Mouse (Mus musculus): Measurements from ENCODE around the gene Fam131c. TPM values are rescaled to one million over a fixed set of nuclear protein-coding genes. Genes with fewer than 3 reads are reported as not detected.

The Fam131c gene
- polyA plus RNA-seq, 1 experiment, result not detected

DNA sequence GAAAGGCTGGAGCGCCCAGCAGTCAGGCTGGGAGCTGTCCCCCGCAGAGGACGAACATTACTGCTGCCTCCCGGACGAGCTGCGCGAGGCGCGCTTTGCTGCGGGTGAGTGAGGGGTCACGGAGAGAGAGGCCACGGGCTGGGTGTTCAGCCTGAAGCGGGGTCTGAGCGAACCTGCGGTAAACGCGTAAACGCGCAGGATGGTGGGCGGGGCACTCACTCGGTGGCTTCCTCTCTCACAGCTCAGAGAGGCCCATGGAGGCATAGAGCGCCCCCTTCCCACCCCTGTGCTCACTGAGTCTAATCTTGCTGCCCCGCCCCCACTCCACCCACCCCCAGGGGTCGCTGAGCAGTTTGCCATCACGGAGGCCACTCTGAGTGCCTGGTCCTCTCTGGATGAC lies 14.4 kb downstream of the Fam131c start:
- Histone ChIP-seq H3K27me3 (replicated peaks) (peaks cover 58% of the 10 kb centered on the region), H3K4me3 (replicated peaks) (no peak overlapping the region), H3K9me3 (no peaks in the 10 kb centered on the region), H3K4me1 (peaks cover 7% of the 10 kb centered on the region; the same call in 1 of the 2 replicates), H3K36me3 (replicated peaks; ENCODE audit: low read length) (no peaks in the 10 kb centered on the region)
- TF ChIP-seq FLI1 (IDR thresholded peaks at IDR 0.05; ENCODE audit: low read length) (no peak), GATA1 (IDR thresholded peaks at IDR 0.05; ENCODE audit: borderline replicate concordance, low read length) (no peak)

GRCm38 (mm10) chr4:141385275-141385674 lies 17.3 kb downstream of the Fam131c start:
- Histone ChIP-seq H3K9me3 (no peaks in the 10 kb centered on the region), H3K36me3 (replicated peaks; ENCODE audit: low read length) (no peaks in the 10 kb centered on the region), H3K4me3 (replicated peaks) (no peak overlapping the region), H3K27me3 (replicated peaks) (peaks cover 61% of the 10 kb centered on the region), H3K4me1 (peaks cover 9% of the 10 kb centered on the region)
- no peak for TF ChIP-seq FLI1 (IDR thresholded peaks at IDR 0.05; ENCODE audit: low read length)
- no peak for TF ChIP-seq GATA1 (IDR thresholded peaks at IDR 0.05; ENCODE audit: borderline replicate concordance, low read length)

- Histone ChIP-seq H3K27me3 (replicated peaks) (peaks cover 54% of the 10 kb centered on the region), H3K4me1 (peaks cover 6% of the 10 kb centered on the region), H3K9me3 (no peaks in the 10 kb centered on the region), H3K36me3 (replicated peaks; ENCODE audit: low read length) (no peaks in the 10 kb centered on the region), H3K4me3 (replicated peaks) (no peak overlapping the region)
- TF ChIP-seq FLI1 (IDR thresholded peaks at IDR 0.05; ENCODE audit: low read length) (no peak), GATA1 (IDR thresholded peaks at IDR 0.05; ENCODE audit: borderline replicate concordance, low read length) (no peak)
Observed at GRCm38 (mm10) chr4:141386150-141386549, 18.1 kb downstream of the Fam131c start.

GRCm38 (mm10) chr4:141387093-141387784 lies 19.2 kb downstream of the Fam131c start:
- Histone ChIP-seq H3K27me3 (replicated peaks) (peaks cover 53% of the 10 kb centered on the region), H3K9me3 (no peaks in the 10 kb centered on the region), H3K4me3 (replicated peaks) (no peak overlapping the region), H3K36me3 (replicated peaks; ENCODE audit: low read length) (no peaks in the 10 kb centered on the region), H3K4me1 (peaks cover 6% of the 10 kb centered on the region)
- TF ChIP-seq GATA1 (IDR thresholded peaks at IDR 0.05; ENCODE audit: borderline replicate concordance, low read length) (no peak), FLI1 (IDR thresholded peaks at IDR 0.05; ENCODE audit: low read length) (no peak)

DNA sequence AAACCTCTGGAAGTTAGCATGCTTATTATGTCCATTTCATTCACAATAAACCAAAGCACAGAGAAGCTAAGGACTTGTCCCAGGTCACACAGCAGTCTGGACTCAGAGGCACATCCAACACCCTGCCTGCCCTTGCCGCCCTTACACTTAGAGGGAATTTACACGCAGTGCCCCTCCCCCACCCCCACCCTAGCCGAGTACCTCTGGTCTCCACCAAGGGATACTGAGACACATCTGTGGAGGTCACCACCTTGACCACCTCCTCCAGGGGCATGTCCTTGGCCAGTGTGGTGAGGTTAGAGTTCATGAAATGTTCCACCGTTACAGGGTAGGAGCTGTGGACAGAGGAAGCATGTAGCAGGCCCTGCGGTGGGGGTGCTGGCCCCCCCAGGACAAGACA lies 19.9 kb downstream of the Fam131c start:
- TF ChIP-seq GATA1 (IDR thresholded peaks at IDR 0.05; ENCODE audit: borderline replicate concordance, low read length), result no peak
- TF ChIP-seq FLI1 (IDR thresholded peaks at IDR 0.05; ENCODE audit: low read length), result no peak
- no peak overlapping the region for H3K4me3 ChIP-seq (replicated peaks)
- peaks cover 3% of the 10 kb centered on the region for H3K4me1 ChIP-seq
- H3K9me3 ChIP-seq, result no peaks in the 10 kb centered on the region
- H3K27me3 ChIP-seq (replicated peaks), result peaks cover 53% of the 10 kb centered on the region
- H3K36me3 ChIP-seq (replicated peaks; ENCODE audit: low read length), result no peaks in the 10 kb centered on the region

DNA sequence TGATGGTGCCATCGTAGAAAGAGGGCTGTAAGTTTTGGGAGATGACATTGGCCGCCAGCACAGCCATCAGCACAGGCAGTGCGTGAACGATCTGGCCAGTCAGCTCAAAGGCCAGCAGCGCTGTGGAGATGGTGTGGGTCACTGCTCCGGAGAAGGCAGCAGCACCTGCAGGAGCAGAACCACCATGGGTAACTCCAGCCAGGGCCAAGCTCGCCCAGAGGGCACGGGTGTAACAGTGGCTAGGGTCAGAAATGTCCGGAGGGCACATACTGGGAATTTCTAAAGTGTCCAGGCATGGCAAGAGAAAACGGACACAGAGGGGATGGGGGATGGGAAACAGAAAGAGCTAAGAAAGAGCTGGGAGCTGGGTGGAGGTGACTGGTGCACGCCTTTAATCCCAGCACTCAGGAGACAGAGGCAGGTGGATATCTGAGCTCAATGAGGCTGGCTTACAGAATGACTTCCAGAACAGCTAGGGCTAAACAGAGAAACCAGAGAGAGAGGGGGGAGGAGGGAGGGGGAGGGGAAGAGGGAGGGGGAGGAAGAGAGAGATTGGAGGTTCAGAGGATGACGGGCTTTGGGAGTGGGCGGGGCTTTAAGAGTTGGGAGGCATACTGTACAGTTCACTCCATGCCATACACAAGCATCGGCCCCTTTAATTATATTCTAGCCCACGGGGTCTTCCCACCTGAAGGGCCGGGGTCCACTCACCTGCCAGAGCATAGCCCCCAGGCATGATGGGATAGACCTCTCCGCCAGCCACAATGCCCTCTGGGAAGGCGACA lies 21.5 kb downstream of the Fam131c start:
- Histone ChIP-seq H3K36me3 (replicated peaks; ENCODE audit: low read length) (no peaks in the 10 kb centered on the region), H3K4me1 (peaks cover 3% of the 10 kb centered on the region), H3K27me3 (replicated peaks) (peaks cover 44% of the 10 kb centered on the region), H3K9me3 (no peaks in the 10 kb centered on the region), H3K4me3 (replicated peaks) (no peak overlapping the region)
- TF ChIP-seq GATA1 (IDR thresholded peaks at IDR 0.05; ENCODE audit: borderline replicate concordance, low read length) (no peak), FLI1 (IDR thresholded peaks at IDR 0.05; ENCODE audit: low read length) (no peak)

- no peak overlapping the region for H3K4me3 ChIP-seq (replicated peaks)
- H3K36me3 ChIP-seq (replicated peaks; ENCODE audit: low read length), result no peaks in the 10 kb centered on the region
- H3K27me3 ChIP-seq (replicated peaks), result peaks cover 53% of the 10 kb centered on the region
- no peaks in the 10 kb centered on the region for H3K9me3 ChIP-seq
- TF ChIP-seq GATA1 (IDR thresholded peaks at IDR 0.05; ENCODE audit: borderline replicate concordance, low read length) (no peak), FLI1 (IDR thresholded peaks at IDR 0.05; ENCODE audit: low read length) (no peak)
- peaks cover 6% of the 10 kb centered on the region for H3K4me1 ChIP-seq
Observed at GRCm38 (mm10) chr4:141391293-141391692, 23.3 kb downstream of the Fam131c start.

DNA sequence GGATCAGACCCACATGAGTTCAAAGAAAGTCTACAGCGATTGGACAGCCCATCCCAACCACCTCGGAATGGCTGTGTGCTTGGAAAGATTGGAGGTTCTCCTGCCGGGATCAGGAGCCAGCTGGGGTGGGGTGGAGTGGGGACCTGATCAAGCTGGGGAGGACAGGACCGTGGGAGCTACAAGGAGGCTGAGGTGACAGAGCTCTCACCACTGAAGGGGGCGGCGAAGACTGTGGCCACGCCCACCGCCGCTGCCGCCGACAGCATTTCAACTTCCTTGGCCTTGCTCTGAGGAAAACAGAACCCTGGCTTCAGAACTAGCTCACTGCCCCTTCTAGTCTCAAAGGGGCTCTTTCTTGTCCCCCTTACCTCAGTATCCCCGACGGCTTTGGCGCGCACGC lies 26.7 kb downstream of the Fam131c start:
- H3K4me1 ChIP-seq, result peaks cover 3% of the 10 kb centered on the region; the same call in 1 of the 2 replicates
- no peaks in the 10 kb centered on the region for H3K36me3 ChIP-seq (replicated peaks; ENCODE audit: low read length)
- H3K9me3 ChIP-seq, result no peaks in the 10 kb centered on the region
- peaks cover 71% of the 10 kb centered on the region for H3K27me3 ChIP-seq (replicated peaks)
- no peak for TF ChIP-seq GATA1 (IDR thresholded peaks at IDR 0.05; ENCODE audit: borderline replicate concordance, low read length)
- no peak overlapping the region for H3K4me3 ChIP-seq (replicated peaks)

DNA sequence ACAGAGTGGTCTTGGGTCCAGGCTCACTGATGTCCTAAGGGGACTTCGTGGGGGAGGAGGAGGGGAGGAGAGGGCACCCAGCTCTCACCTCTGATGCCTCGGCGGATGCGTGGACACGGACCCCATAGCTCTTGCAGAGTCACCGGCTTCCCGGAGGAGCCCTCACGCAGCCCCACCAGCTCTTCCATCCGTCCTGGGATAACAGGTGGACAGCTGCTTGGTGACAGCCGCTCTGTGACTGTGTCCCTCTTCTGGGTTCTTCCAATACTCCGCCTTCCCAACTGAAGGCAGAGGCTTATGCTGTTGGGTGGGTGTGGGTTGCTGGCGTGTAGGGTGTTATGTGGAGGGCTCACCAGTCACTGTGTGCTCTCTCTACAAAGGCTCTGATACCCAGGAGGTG lies 29.8 kb downstream of the Fam131c start:
- TF ChIP-seq FLI1 (IDR thresholded peaks at IDR 0.05; ENCODE audit: low read length) (no peak), GATA1 (IDR thresholded peaks at IDR 0.05; ENCODE audit: borderline replicate concordance, low read length) (no peak)
- peaks cover 52% of the 10 kb centered on the region for H3K27me3 ChIP-seq (replicated peaks)
- no peak overlapping the region for H3K4me3 ChIP-seq (replicated peaks)
- no peaks in the 10 kb centered on the region for H3K9me3 ChIP-seq
- peaks cover 3% of the 10 kb centered on the region; the same call in 1 of the 2 replicates for H3K4me1 ChIP-seq
- H3K36me3 ChIP-seq (replicated peaks; ENCODE audit: low read length), result no peaks in the 10 kb centered on the region

DNA sequence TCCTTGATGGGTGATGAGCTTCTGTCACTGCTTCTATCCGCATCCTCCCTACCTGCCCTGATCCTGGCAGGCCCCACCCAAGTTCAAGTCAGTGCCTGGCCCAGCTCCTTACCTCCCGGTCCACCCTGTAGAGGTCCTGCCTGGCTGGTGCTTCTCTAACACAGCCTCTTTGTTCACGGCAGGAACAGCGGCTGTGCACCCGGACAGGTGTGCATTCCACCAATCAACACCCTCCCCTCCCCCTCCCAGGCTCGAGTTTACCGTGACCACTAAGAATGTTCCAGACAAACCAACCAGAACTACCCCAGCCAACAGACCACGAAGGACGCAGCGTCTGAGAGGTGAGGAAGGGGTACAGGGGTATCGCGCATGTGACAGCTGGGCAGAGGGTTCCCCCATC lies 30.5 kb downstream of the Fam131c start, which contains the start of gene Clcnka:
Clcnka (minus strand) TSS at position 180 of the 400 bp plus-strand sequence.
- no peaks in the 10 kb centered on the region for H3K9me3 ChIP-seq
- no peaks in the 10 kb centered on the region for H3K36me3 ChIP-seq (replicated peaks; ENCODE audit: low read length)
- H3K4me1 ChIP-seq, result peaks cover 3% of the 10 kb centered on the region; the same call in 1 of the 2 replicates
- H3K4me3 ChIP-seq (replicated peaks), result no peak within 1 kb of the TSS
- H3K27me3 ChIP-seq (replicated peaks), result peaks cover 48% of the 10 kb centered on the region
- TF ChIP-seq GATA1 (IDR thresholded peaks at IDR 0.05; ENCODE audit: borderline replicate concordance, low read length), result no peak
- no peak for TF ChIP-seq FLI1 (IDR thresholded peaks at IDR 0.05; ENCODE audit: low read length)
